Mouse (Mus musculus) kidney, embryonic 15.5 days (tissue): ENCODE results near the gene Pes1. TPM values are rescaled to one million over a fixed set of nuclear protein-coding genes. Genes with fewer than 3 reads are reported as not detected.

Experiments used
- ATAC-seq: fragments of 200-750 bp; cut with Nextera tagmentation; replicated peaks from 2 replicates; pipeline ENCODE4 v1.8.0; 2017; ENCODE audit warnings: moderate TSS enrichment; ENCODE audit not compliant: low FRiP score
- H3K27ac ChIP-seq: fragments of 300-500 bp; sonication (generic); 2 replicates; pipeline ENCODE4 v1.5.1; 2015; ENCODE audit warnings: mild to moderate bottlenecking, inconsistent platforms
- H3K27me3 ChIP-seq: fragments of 300-500 bp; sonication (generic); 2 replicates; pipeline ENCODE4 v1.6.1; 2015; ENCODE audit warnings: inconsistent platforms
- H3K36me3 ChIP-seq: fragments of 300-500 bp; sonication (generic); 2 replicates; pipeline ENCODE4 v1.6.1; 2015; ENCODE audit warnings: inconsistent platforms
- H3K4me1 ChIP-seq: fragments of 300-500 bp; sonication (generic); 2 replicates; pipeline ENCODE4 v1.6.1; 2015; ENCODE audit warnings: inconsistent platforms
- H3K4me2 ChIP-seq: fragments of 300-500 bp; sonication (generic); 2 replicates; pipeline ENCODE4 v1.6.1; 2015; ENCODE audit warnings: moderate library complexity, mild to moderate bottlenecking, inconsistent platforms
- H3K4me3 ChIP-seq: fragments of 300-500 bp; sonication (generic); replicated peaks from 2 replicates; pipeline ENCODE4 v1.5.1; 2015; ENCODE audit warnings: mild to moderate bottlenecking, inconsistent platforms
- H3K9ac ChIP-seq: fragments of 300-500 bp; sonication (generic); 2 replicates; pipeline ENCODE4 v1.6.1; 2015; ENCODE audit warnings: mild to moderate bottlenecking, inconsistent platforms
- H3K9me3 ChIP-seq: fragments of 300-500 bp; sonication (generic); replicated peaks from 2 replicates; pipeline ENCODE4 v1.6.1; 2016; ENCODE audit warnings: inconsistent platforms
- WGBS: fragments of 180-500 bp; shearing (Covaris S2); methylation state at CpG from one replicate; pipeline ENCODE4 v1.1.7; 2015; ENCODE audit warnings: mixed read lengths; 5-methylcytosine and 5-hydroxymethylcytosine counted together
- polyA plus RNA-seq: library from polyadenylated mRNA; unstranded; fragments of >200 nt; fragmentation: Nextera tagmentation; extraction: Ambion mirVana; gene quantifications from 2 replicates; pipeline ENCODE4 v1.2.1, GENCODE M21; 2015

The Pes1 gene
- polyA plus RNA-seq, 1 experiment from 2014 or later = 95.5 TPM

DNA sequence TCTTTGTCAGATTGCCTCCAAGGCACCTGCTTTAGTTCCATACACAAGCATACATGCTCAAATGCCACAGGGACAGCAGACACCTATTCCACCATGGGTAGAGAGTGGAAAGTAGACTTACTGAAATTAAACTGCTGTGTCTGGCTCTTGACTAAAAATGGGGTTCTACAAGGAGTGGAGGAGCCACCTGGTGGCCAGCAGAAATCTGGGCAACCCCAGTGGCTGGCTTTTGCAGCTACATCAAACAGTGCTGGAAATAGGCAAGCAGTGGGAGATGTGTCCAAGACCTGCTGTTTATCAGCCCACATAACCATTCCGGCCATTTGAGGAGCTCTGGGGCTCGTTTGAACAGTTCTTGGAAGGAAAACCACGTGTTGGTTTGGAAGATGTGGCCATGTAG lies 6.1 kb downstream of the Pes1 start:
- Histone ChIP-seq H3K27me3 (no peaks in the 10 kb centered on the region), H3K4me3 (no peak overlapping the region), H3K4me2 (no peak overlapping the region), H3K4me1 (peaks cover 9% of the 10 kb centered on the region), H3K9me3 (no peaks in the 10 kb centered on the region), H3K36me3 (peaks cover 86% of the 10 kb centered on the region), H3K27ac (no peak overlapping the region), H3K9ac (no peak overlapping the region)
- 86% methylated on average over 3 of the region's 3 CpGs for WGBS
- ATAC-seq = no peak

DNA sequence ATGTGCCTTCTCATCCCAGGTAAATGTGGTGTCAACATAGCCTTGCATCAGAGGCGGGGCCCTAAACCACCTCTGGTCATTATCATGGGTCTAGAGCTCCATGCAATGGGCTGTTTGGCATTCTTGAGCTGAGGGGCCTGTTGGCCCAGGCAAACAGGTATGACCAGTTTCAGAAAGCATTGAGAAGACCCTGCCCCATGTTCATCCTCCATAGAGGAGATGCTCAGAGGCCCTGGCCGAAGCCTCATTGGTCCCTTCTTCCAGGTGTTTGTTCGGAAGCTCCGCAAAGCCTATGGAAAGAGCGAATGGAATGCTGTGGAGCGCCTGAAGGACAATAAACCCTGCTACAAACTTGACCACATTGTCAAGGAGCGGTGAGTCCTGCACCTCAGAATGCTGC lies 6.6 kb downstream of the Pes1 start:
- H3K36me3 ChIP-seq = peaks cover 91% of the 10 kb centered on the region
- H3K4me3 ChIP-seq = no peak overlapping the region
- peaks cover 4% of the 10 kb centered on the region; the same call in 1 of the 2 replicates for H3K4me1 ChIP-seq
- H3K27me3 ChIP-seq = no peaks in the 10 kb centered on the region
- 94% methylated on average over 7 of the region's 7 CpGs for WGBS
- no peak overlapping the region for H3K4me2 ChIP-seq
- H3K9me3 ChIP-seq = no peaks in the 10 kb centered on the region
- ATAC-seq = no peak
- no peak overlapping the region for H3K9ac ChIP-seq
- no peak overlapping the region for H3K27ac ChIP-seq

DNA sequence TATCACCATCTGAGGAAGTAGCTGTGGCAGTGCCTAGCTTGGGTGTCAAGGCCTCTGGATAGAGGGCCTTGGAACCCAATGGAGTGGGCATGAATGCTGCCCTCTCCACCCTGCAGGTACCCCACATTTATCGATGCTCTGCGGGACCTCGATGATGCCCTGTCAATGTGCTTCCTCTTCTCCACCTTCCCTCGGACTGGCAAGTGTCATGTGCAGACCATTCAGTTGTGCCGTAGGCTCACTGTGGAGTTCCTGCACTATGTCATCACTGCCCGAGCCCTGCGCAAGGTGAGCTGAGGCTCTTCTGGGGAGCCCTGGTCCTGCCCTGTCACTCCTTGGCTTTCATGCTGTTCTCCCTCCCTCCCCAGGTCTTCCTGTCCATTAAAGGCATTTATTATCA lies 9.3 kb downstream of the Pes1 start:
- WGBS = 88% methylated on average over 7 of the region's 7 CpGs
- Histone ChIP-seq H3K27me3 (no peaks in the 10 kb centered on the region), H3K27ac (no peak overlapping the region), H3K9me3 (no peaks in the 10 kb centered on the region), H3K9ac (no peak overlapping the region), H3K4me2 (no peak overlapping the region), H3K36me3 (peaks cover 100% of the 10 kb centered on the region), H3K4me1 (no peaks in the 10 kb centered on the region), H3K4me3 (no peak overlapping the region)
- ATAC-seq = no peak

DNA sequence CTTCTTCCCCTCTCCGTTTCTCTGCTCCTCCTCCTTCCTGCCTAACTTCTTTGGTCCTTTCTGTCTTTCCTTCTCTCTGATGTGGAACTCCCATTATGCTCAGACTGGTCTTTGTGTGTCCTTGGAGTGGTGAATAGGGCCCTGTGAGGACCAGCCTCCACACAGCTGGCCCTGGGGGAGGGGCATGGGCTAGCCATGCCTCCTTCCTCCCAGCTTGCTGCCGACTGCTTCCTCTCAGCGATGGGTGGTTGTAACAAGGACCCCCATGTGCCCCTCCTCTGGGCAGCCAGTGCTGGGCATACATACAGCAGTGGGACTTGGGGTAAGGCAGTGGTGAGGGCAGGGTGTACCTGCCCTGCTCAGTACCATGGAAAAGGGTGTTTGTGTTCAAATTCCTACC lies 10.5 kb downstream of the Pes1 start:
- no peaks in the 10 kb centered on the region for H3K4me1 ChIP-seq
- no peaks in the 10 kb centered on the region for H3K27me3 ChIP-seq
- H3K4me2 ChIP-seq = no peak overlapping the region
- ATAC-seq = no peak
- H3K4me3 ChIP-seq = no peak overlapping the region
- peaks cover 100% of the 10 kb centered on the region for H3K36me3 ChIP-seq
- no peak overlapping the region for H3K9ac ChIP-seq
- H3K27ac ChIP-seq = no peak overlapping the region
- no peaks in the 10 kb centered on the region for H3K9me3 ChIP-seq
- WGBS = 76% methylated on average over 3 of the region's 3 CpGs

DNA sequence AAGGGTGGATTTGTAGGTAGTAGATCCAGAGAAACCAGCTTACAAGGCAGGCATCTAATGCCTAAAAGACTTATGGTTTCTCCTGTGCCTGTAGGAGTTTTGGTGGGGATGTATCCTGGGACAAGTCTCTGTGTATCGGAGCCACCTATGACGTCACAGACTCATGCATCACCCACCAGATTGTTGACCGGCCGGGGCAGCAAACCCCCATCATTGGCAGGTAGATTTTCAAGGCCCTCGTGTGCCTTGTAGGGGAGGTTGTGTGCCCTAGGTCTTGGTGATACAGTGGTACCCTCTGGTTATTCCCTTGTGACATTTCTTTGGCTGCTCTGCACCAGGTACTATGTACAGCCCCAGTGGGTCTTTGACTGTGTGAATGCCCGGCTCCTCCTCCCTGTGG lies 12.9 kb downstream of the Pes1 start, which contains the start of gene 4930556J24Rik:
Gene 4930556J24Rik (minus strand): TSS at position 101 of the 400 bp plus-strand sequence.
- ATAC-seq = no peak
- 97% methylated on average over 6 of the region's 6 CpGs for WGBS
- H3K36me3 ChIP-seq = peaks cover 97% of the 10 kb centered on the region
- H3K4me1 ChIP-seq = peaks cover 4% of the 10 kb centered on the region
- H3K9me3 ChIP-seq = no peaks in the 10 kb centered on the region
- no peaks in the 10 kb centered on the region for H3K27me3 ChIP-seq
- no peak within 1 kb of the TSS for H3K4me2 ChIP-seq
- no peak within 1 kb of the TSS for H3K27ac ChIP-seq
- no peak within 1 kb of the TSS for H3K9ac ChIP-seq
- no peak within 1 kb of the TSS for H3K4me3 ChIP-seq

DNA sequence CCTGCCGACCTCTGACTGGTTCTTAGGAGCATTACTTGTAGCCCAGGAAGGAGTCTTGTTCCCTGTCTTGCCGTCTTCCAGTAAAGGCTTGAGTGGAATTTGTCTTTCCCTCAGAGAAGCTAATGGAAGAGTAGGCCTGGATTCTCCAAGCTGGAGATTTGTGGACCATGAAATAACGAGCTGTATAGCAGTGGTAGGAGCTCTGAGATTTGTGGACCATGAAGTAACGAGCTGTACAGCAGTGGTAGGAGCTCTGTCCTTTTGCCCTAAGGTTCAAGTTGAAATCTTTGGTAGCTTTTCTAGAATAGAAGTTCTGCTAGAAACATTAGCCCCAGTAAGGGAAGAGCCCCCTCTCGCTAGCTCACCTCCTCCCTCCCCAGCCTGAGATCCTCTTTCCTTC lies 14.6 kb downstream of the Pes1 start:
- 61% methylated on average over 5 of the region's 5 CpGs for WGBS

DNA sequence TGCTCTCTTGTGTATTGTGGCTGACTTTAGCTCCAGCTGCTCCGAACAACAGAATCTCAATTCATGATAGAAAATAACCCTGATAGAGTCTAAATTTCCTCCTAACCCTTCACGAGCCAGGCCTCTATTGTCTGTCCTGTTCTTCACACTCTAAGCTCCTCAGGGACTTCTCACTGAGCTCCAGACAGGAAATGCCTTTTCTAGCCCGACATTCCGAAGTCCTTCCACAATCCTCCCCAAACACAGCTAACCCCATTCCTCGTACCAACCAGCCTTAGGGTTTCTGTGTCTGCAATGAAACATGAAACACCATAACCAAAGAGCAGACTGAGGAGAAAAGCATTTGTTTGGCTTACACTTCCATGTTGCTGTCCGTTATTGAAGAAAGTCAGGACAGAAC lies 17.8 kb downstream of the Pes1 start:
- Histone ChIP-seq H3K27ac (peak overlapping the region; percentile 46; the same call in 1 of the 2 replicates), H3K9me3 (no peaks in the 10 kb centered on the region), H3K4me2 (no peak overlapping the region), H3K4me1 (peaks cover 26% of the 10 kb centered on the region), H3K36me3 (peaks cover 48% of the 10 kb centered on the region), H3K9ac (no peak overlapping the region), H3K27me3 (peaks cover 15% of the 10 kb centered on the region), H3K4me3 (no peak overlapping the region)
- 55% methylated on average over 6 of the region's 6 CpGs for WGBS
- ATAC-seq = no peak

More for the DNA sequence above, 14.6 kb downstream of the Pes1 start:
- Histone ChIP-seq H3K36me3 (peaks cover 80% of the 10 kb centered on the region), H3K27me3 (peaks cover 9% of the 10 kb centered on the region; the same call in 1 of the 2 replicates), H3K9ac (no peak overlapping the region), H3K4me1 (peaks cover 11% of the 10 kb centered on the region), H3K27ac (no peak overlapping the region), H3K9me3 (no peaks in the 10 kb centered on the region), H3K4me2 (no peak overlapping the region), H3K4me3 (no peak overlapping the region)
- ATAC-seq = no peak

DNA sequence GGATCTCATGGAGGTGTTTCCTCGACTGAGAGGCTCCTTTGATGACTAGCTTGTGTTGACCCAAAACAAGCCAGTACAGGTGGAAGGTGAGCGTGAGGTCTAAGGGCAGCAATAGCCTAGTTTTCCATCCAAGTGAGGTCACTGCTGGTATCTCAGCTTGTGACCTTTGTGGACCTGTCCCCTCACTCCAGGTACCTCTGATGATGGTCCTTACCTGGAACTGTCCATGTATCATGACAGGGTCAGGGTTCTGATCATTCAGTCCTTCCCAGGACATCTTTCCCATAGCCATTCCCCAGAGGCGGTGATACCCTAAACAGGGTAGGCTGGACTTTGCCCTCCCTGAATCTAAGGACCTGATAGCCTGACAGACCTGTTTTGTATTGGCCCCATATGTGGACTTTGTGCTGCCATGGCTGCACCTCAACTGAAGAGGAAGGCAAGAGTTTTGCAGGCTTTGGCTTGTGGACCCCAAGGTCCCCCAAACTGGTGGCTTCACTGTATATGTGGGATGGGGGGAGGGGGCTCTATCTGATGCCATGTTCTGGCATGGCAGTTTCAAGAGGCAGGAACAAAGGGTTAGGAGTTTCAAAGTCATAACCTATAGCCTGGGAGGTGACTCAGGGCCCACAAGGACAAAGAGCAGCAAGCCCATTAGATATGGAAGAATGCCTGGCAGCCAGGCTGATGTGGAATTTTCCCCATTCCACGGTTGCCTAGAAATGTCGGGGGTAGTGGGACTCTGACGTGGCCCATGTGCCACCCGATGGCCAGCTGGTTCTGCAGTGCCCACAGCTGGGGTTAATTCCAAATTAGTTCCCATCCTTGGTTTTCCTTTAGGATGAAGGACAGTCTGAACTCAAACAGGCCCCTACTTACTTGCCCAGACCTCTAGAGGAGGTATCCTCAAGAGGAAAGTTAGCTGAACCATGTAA lies 18.8 kb downstream of the Pes1 start:
- ATAC-seq = no peak
- H3K4me1 ChIP-seq = peaks cover 26% of the 10 kb centered on the region
- H3K9me3 ChIP-seq = no peaks in the 10 kb centered on the region
- 61% methylated on average over 7 of the region's 7 CpGs for WGBS
- peaks cover 38% of the 10 kb centered on the region for H3K36me3 ChIP-seq
- peak overlapping the region; percentile 52 for H3K4me3 ChIP-seq
- H3K4me2 ChIP-seq = peak overlapping the region; percentile 79
- no peak overlapping the region for H3K9ac ChIP-seq
- peaks cover 15% of the 10 kb centered on the region for H3K27me3 ChIP-seq
- H3K27ac ChIP-seq = peak overlapping the region; percentile 45; the same call in 1 of the 2 replicates

DNA sequence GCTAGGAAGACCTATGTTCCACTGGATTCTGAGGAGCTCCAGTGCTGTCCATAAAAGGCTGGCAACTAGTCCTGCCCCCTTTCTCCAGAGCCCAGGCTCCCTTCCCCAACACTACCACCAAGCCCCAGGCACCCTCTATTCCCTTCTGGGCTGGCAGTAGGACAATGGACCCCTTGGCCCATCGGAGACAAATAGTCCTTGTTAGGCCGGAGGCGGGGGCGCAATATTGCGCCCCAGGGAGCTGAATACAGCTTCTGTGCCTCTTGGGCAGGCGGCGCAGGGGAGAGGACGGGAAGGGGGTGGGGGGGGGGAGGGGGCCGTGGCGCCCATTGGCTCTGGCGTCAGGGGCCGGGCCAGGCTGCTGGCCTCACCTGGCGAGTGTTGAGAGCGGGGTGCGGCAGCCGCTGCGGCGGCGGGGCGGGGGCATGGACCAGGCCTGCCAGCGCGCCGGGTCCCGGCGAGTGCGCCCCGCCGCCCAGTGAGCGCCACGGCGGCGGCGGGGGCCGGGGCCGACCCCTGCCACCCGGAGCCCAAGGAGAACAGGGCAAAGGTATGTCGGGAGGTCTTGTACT lies 19.6 kb downstream of the Pes1 start, which contains the start of gene Gal3st1:
Gene Gal3st1 (plus strand): TSS at position 346 of the 572 bp plus-strand sequence.
- H3K4me2 ChIP-seq = peak within 1 kb of the TSS; percentile 79
- ATAC-seq = peak; percentile 69
- peak within 1 kb of the TSS; percentile 64 for H3K27ac ChIP-seq
- peaks cover 15% of the 10 kb centered on the region for H3K27me3 ChIP-seq
- H3K9me3 ChIP-seq = no peaks in the 10 kb centered on the region
- H3K9ac ChIP-seq = peak within 1 kb of the TSS; percentile 8; the same call in 1 of the 2 replicates
- peak within 1 kb of the TSS; percentile 52 for H3K4me3 ChIP-seq
- peaks cover 30% of the 10 kb centered on the region for H3K36me3 ChIP-seq
- under 1% methylated on average over 25 of the region's 37 CpGs for WGBS
- H3K4me1 ChIP-seq = peaks cover 26% of the 10 kb centered on the region

DNA sequence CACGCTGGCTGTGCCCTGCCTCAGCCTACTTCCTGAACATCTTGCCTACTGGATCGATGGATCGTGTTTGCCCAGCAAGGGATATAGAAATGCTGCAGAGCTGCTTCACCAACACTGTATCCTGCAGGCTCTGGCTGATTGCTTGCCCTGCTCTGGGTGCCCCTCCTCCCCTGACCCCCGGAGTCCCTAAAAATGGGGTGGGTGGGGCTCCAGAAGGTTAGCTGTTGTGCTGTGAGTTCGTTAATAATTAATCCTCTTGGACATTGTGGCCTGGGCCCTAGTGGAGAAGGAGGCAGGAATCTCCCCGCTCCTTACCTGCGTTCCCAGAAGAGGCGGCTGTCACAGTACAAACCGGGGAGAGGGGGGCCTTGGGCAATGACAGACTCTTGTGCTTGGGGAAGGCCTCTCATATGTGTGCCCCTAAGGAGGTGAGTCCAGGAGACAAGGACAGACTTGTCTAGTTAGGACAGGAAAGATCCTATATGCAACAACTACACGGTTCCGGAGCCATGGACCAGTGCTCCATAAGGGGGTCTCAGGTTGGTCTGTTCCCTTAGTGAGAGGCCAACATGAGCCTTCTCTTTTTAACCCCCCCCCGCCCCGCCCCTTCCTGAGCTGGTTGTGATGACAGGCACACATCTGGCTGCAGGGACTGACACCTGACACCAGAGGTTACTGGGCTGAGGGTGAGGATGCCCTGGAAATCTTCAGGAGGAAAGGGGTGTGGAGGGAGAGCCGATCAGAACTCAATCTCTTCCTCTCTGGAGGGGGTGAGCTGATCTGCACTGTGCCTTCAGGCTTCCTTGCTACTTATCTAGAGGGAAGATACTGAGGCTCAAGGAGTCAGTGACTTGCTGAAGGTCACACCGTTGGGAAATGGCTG lies 20.3 kb downstream of the Pes1 start:
- H3K4me1 ChIP-seq = peaks cover 26% of the 10 kb centered on the region
- no peaks in the 10 kb centered on the region for H3K9me3 ChIP-seq
- peak overlapping the region; percentile 64 for H3K27ac ChIP-seq
- peak overlapping the region; percentile 52 for H3K4me3 ChIP-seq
- 11% methylated on average over 15 of the region's 15 CpGs for WGBS
- H3K4me2 ChIP-seq = peak overlapping the region; percentile 79
- H3K36me3 ChIP-seq = peaks cover 23% of the 10 kb centered on the region
- peak overlapping the region; percentile 8; the same call in 1 of the 2 replicates for H3K9ac ChIP-seq
- ATAC-seq = peak; percentile 75
- peaks cover 15% of the 10 kb centered on the region for H3K27me3 ChIP-seq

DNA sequence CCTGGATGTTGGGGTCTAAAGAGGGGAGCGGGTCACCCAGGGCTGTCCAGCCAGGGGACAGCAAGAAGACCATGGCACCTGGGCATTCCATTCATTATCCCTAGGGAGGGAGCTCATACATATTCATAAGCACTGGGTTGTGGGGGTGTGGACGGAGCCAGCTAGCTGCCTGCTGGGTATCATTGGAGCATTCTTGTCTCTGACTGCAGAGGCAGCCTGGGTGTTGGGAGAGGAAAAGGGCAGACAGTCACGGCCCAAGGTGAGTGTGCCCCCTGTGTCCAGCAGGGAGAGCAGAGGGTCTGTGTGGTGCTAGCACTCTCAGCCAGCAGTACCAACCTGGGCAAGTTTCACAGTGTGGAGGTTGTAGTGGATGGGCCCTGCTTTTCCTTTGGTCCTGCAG lies 26.0 kb downstream of the Pes1 start:
- no peak overlapping the region for H3K9ac ChIP-seq
- ATAC-seq = no peak
- H3K4me2 ChIP-seq = no peak overlapping the region
- no peaks in the 10 kb centered on the region for H3K9me3 ChIP-seq
- no peaks in the 10 kb centered on the region for H3K27me3 ChIP-seq
- H3K36me3 ChIP-seq = no peaks in the 10 kb centered on the region
- H3K4me3 ChIP-seq = no peak overlapping the region
- peaks cover 2% of the 10 kb centered on the region for H3K4me1 ChIP-seq
- 71% methylated on average over 3 of the region's 3 CpGs for WGBS
- H3K27ac ChIP-seq = no peak overlapping the region
